Mouse (Mus musculus) B cell, adult 2 months (primary cell): Measurements from ENCODE around the gene Anp32e.

Experiments
- DNase-seq, 2 experiments: peaks; one replicate each; pipeline ENCODE4 v3.0.0; 2022

Anp32e gene

DNA sequence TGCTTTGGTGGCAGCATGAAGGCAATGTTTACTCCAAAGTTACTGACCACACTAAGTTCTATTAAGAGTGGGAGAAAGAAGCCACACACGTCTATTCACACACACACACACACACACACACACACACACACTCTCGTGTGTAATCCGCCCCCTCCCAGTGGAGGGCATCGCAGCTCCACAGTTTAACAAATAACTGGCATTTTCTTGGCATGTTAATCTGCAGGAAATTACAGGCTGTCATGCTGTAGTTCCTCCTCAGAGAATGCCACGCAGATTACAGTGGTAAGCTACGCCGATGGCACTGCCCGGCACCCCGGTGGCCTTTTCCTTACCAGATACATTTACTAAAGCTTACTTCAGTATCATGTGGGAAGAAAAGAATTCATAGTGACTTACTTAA is 49.2 kb downstream of the Anp32e start:
- no peak for DNase-seq

DNA sequence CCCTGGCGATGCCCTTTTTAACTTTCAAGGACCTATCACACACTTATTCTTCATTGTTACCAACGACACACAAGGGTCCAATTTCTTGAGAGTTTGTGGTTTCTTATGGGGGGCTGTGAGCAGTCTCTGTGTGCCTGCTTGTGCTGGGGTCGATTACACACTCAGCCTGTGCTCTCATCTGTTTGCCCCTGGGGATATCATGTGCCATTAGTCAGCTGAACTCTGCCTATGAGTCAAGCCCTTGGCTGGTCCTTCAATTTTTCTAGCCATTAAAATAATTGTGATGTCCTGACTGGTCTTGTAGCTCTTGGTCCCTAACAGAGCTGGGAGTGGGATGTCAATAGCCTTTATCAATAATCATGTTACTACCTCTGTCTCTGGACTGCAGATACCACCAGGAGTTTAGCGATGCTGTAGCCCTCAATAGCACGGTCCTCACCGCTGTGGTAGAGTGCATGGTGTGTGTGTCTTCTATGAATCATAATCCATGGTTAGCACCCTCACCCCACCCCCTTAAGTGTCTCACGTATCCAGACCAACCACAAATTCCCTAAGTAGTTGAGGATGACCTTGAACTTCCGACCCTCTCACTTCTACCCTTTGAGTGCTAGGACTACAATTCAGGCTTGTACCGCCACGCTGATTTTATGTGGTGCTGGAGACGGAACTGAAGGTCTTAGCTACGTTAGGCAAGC is 51.4 kb downstream of the Anp32e start:
- DNase-seq = no peak

DNA sequence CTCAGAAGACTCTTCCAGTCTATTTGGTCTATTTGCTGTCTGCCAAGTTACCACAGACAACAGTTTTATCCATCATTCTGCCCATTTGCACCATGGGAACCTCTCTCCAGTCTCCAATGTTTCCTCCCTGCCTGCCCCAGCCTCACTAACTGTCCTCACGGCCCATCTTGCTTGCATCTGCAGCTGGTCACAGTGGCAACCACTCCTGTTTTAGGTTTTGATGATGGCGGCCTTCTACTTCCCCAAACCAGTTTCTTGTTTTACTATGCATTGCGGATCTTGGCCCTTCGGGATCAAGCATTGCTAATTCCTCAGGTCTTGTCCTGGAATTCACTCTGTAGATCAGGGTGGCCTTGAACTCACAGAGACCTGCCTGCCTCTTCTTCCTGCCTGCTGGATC is 53.1 kb downstream of the Anp32e start:
- DNase-seq = no peak

DNA sequence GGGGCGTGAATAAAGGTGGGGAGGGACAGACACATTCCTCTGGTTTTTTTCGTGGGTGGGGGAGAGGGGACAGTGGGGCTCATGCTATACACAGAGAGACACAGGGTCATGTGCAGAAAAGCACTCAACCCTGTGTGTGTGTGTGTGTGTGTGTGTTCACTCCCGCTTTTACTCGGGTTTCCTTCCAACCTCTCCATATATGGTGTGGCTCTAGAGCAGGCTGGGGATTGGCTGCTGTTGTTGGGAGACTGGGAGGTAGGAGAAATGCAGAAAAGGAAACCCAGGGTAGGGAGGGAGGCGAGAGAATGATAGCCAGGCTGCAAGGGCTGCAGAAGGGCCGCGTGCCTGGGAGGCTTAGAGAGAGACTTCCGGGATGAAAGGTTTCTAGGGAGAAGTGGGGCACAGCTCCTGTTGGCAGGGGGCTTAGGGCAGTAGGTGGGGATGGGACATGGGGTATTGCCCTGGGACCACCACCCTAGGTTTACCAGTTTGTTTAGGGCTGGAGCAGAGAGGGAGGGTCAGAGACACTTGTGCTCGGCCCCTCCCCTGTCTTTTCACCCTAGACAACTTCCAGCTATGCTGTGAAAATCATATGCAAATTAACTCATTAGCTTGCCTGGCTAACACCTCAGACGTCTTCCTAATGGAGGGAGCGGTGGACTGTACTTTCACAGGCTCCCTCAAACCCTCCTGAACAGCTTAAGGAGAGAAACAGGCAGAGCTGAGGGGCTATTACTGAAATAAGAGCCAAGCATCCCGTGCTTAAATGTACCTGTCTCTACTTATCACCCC is 56.4 kb downstream of the Anp32e start:
- DNase-seq = peak; percentile 33 to 35

DNA sequence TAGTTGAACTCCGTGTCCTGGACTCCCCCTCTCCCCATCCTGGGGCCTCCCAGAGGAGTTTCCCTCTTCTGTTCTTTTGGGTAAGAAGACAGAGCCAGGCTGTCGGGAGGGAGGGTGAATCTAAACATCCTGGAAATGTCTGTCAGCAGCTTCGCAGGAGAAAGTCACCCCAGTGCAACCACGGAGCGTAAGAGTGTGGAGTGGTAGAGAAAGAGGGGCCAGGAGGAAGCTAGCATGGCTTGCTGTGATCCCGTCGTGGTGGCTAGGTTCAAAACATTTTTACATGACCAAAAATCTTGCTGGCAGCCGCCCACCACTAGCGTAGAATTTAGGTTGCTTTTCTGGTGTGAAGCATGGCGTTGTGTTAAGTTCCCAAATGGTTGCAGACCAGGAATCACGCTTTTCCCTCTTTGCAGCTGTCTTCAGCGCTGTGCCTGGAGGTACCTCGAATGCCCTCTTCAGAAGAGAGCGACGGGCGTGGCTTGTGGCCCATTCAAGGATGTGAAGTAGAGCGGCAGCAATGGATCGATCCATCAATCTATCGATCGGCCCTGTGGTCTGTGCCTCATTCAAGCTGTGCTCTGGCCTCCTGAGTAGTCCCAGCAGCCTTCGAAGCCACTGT is 57.1 kb downstream of the Anp32e start:
- DNase-seq = peak; percentile 53 to 57

DNA sequence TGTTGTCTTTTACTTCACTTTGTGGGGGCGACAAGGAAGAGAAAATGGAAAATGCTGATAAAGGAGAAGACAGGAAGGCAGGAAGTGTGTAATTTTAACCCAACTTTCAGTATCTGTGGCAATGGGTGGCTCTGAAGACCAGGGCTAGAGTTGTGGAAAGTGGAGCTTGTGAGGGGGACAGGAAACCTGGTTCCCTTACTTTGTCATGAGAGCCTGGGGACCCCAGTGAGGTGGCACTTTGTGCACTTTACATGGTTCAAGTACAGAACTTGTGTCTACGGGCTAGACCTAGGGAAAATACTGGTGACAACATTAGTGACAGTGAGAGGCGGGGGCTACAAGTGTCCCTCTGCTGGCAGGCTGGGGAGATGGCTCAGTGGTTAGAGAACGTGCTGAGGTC is 57.9 kb downstream of the Anp32e start:
- peak; percentile 40 to 49 for DNase-seq

DNA sequence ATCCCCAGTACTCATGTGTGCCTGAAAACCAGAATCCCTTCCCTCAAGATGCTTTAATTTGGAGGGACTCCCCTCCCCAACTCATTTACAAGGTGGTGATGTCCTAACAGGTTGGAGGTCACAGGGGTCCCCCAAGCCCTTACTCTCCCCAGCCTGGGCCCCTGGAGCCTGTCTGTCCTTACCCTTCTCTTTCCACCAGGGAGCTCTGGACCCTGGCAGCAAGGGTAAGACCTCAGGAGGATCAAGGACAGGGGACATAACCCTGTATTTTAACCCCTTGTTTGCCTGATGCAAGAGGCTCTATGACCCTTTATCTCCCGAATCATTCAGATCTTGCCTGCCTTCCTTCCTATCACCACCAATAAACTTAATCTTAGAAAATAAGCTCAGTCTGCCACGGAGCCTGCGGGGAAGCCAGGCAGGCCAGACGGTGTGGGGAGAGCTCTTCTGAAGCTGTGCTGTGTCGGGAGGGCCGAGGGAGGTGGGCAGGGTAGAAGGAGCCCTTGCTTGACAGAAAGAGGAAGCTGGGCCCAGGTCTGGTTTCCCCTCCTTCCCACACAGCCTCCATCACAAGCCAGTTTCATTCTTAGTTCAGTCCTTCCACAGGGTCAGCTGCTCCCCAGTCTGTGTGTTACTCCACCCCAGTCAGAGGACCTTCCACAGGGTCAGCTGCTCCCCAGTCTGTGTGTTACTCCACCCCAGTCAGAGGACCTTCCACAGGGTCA is 58.5 kb downstream of the Anp32e start:
- DNase-seq = peak; percentile 79 to 85

DNA sequence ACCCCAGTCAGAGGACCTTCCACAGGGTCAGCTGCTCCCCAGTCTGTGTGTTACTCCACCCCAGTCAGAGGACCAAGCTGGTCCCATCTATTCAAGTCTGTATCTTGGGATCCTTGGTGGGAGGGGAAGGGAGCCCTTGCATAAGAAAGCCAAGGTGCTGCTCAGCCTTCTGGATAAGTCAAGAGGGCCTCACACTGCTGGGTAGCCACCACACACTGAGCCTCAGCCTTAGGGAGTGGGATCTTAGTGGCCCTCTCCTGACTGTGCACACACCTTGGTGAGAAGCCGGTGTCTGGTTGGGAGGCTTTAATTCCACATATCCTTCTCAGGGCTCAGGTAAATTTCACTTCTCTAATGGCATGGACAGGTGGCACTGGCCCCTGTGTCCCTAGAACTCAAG is 59.1 kb downstream of the Anp32e start:
- DNase-seq = no peak

DNA sequence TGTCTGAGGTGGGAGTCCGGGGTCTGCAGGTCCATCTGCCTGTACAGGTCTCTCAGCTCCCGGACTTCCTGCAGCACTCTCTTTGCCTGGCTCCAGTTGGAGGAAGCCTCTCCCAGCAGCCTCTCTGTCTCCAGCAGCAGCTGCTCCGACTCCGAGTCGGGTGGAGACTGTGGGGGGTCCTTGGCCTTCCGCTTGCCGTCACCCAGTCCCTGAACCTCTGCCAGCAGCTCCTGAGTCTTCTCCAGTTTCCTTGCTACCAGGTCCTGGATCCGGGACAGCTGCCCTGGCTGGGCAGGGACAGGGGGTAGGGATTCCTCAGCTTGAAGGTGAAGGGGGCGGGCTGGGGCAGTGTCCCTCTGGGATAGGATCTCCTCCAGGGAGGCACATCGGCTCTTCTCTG is 59.9 kb downstream of the Anp32e start:
- DNase-seq = no peak

DNA sequence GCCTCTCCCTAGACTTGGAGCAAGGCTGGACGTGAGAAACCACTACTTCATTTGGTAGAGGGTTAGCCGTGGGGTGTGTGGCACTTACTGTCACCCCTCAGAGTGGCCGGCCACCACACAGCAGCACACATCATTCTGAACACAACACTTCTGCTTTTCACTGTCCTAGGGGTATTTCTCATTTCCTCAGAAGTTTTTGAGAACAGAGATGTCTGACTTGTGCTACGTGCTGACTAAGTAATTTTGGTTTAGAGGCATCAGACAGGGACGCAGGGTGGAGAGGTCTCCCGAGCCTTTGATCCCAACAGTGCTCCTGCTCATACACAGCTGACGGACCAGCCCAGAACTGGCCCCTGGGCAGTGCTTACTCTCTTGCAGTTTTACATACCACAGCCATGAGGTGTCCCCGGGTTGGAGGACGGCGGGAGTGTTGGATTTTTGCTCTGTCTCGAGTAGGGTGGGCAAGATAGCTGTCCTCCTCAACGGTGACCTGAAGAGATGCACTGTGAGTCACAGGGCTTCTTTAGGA is 61.4 kb downstream of the Anp32e start:
- peak; percentile 53 to 60 for DNase-seq

DNA sequence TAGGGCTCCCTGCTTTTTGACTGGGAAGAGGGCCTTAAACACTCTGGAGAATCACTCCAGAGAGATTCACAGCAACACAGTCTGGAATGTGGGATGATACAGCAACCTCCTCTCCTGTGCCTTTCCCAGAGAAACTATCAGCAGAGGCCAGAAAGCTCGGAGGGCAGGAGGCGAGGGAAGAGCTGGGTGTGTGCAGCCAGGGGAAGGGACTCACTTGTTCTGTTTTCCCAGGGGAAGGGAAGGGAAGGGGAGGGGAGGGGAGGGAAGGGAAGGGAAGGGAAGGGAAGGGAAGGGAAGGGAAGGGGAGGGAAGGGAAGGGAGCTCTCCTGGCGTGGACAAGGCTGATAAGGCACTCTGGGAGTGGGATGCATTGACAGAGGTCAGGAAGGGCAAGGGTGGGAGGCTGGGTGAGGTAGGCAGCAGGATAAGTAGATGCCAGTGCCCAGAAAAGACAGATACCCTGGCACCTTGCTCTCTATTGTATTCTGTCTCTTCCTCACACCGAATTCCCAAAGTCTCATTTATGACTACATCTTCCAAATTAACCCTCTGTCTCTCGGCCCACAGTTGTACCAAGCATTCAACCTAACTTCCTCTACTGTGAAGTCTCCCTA is 64.1 kb downstream of the Anp32e start:
- no peak for DNase-seq

DNA sequence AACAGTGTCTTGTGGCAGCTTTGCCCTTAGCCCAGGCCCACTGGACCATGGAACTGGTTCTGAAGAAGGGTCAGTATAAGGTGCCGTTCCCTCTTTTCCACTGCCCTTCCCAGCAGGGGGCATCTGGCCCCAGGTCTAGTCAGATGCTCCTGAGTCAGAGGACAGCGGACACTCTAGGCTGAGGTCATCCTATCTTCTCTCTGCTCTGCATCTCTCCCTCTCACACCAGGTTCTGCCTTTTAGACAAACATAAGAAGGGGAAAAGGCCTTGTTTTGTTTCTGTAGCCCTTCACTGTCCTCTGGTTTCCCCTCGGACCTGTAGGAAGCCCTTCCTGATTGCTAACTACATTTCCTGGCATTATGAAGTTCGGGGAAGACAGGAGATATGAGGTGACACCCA is 64.8 kb downstream of the Anp32e start:
- peak; percentile 36 to 43 for DNase-seq

DNA sequence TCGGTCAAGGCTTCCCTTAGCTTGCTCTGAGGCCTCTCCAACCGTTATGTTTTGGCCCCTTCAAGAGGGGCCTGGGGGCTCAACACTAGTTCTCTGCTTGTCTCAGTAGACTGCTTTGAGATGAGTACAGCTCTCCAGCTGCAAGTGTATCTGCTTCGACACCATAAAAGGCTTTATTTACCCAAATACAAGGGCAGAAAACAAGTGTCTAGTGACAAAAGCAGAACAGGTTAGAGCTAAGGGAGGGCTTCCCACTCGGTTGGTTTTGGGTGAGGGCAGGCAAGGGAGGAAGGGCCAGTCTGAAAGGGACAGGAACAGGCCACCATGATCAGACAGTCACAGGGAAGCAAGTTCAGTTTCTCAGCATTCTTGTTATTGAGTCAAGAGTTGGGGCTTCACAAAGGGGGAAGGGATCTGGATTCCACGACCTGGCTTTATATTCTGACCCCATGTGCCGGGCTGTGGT is 65.4 kb downstream of the Anp32e start:
- DNase-seq = peak; percentile 64 to 68

DNA sequence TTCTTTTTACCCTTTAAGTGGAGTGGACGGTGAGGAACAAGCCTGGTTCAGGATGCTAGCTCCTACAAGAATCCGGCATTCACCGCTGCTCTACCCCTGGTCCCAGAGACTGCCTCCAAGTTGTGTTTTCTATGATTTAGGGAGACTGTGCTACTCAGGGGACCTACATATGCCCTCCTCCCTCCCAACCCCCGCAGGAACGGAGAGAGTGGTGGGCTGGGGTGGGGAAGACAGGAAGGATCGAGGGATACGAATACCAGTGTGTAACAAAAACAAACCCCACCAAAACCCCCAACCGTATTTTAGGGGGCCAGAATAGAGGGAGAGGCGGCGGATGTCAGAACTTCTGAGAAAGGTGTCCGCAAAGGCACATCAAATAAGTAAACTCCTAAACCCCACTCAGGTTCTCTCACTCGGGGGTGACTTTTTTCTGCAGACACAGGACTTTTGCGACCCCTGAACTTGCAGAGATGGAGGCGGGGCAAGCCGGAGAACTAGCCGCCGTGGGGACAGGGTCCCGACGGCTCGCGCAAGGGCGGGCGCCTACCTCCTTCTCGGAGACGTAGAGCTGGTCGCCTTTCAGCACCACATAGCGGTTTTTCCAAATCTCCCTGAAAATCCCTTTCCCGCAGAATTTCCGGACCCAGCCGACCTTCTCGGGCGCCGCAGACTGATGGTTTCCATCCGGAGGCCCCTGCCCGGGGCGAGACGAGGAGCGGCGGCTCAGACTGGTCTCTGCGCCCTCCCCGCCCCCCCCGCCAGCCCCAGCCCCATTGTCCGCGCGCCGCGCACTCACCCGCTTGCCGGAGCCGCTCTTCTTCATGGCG is 66.1 kb downstream of the Anp32e start:
- peak; percentile 53 to 59 for DNase-seq

DNA sequence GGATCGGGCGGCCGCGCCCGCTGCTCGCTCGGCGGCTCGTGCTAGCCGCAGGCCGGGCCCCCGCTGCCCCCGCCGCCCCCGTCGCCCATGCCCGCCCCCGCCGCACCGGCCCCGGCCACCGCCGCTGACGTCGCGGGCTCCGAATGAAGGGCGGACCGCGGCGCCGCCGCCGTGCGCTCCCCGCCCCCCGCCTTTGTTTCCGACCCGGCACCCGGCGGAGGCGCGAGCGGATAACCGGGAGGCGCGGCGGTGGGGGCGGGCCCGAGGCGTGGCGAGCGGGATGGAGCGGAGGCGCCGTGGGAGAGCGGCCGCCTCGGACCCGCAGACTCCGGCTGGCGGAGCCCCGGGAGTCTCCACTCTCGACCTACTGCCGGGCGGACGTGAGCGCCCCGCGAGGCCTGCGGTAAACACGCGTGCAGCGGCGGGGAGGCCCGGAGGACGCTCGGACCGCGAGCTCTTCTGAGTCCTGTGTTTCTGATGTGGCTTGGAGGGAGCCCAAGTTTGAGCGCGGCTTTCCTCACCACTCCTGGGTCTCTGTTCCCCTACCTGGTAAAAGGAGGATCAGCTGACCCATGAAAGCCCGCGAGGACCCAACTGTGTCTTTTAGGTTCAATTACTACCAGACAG is 66.9 kb downstream of the Anp32e start, which contains the start of gene Plekho1:
TSS of gene Plekho1 (minus strand) at position 200 of the 627 bp plus-strand sequence.
- peak; percentile 67 to 70 for DNase-seq

DNA sequence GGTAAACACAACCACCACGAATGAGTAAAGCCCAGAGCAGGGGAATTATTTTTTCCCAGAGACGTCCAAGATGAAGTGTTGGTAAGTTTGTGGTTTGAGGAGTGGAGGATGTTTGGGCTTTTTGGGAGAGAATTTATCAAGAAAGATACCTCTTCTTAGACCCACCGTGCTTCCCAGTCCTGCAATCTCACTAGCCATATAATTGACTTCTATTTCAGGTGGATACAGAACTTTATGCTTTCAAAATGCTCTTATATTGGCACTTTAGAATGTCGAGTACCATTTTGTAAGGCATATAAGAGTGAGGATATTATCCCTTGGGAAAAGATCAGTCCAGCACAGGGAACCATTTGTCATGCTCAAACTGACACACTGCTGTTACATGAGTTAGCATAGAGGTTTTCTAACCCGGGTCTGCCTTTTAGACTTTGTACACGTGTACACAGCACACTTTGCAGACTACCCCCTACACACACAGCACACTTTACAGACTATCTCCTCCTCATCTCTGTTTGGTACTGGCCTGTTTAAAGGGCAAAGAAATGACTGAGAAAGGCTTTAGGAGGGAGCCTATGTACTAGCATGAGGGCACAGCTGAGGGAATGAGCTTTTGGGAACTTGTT is 67.5 kb downstream of the Anp32e start:
- DNase-seq = peak in 1 of 2 experiments; percentile 20
